Mouse (Mus musculus): ENCODE measurements around the gene Hist1h3e.

The Hist1h3e gene

DNA sequence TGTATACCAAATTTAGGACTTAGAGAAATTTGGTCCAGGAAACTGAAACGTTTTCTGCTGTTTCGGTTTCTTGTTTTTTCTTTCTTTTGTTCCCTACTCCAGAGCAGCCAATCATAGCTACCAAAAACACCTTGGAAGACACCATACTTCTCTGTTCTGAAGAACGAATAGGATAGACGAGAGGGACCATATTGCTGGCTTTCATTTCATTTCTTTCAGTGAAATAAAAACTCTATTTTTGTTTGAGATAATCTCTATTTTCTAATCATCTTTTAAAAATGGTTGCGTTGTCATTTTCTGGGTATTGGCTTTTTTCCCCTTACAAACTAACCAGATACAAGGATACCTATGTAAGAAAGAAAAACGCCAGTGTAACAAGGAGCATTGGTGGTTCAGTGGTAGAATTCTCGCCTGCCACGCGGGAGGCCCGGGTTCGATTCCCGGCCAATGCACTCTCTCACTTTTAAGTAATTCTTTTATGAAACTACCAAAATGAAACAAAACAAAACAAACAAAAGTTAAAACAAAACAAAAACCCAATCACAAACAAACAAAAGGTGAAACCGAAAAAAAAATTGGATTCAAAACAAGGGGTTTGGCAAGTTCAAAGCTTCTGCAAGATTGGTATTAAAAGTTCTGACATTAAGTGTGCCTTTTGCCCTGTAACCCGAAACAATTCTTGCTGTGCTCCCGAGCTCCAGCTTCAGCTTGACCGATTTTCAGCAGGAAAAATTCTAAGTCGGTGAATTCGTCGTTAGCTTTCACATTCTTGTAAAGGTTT, 45.2 kb downstream of the Hist1h3e start:
- DNase-seq: peak; percentile 78

DNA sequence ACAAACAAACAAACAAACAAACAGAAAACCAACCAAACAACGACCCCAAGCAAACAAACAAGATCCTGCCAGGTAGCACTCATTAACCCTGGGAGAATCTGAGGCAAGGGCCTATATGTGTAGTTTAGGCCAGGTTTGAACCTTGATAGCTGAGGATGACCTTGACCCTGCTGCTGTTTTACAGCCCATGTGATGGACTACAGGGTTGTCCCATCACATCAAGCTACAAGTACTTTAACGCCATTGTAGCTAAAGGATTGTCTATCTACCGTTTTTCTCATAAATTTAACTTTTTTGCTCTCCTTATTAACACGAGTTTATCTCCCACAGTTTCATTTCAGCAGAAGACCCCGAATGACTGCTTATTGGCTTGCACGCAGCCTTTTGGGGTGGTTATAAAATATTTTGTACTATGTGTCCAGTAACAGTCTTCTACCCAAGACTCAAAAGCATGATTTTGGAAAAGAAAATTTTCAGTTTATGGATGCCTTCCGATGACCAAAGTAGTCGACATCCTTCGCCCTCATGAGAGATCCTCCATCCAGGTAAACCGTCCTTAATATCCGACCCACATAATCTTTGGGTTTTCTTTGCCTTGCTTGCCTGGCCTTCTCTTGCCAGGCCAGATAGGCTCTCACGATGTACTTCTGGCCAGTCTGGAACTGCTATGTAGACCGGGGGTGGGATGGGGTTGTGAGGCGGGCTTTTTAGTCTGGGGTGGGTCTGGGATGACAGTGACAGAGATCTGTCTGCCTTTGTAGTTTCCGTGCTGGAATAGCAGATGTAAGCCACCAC, 46.1 kb downstream of the Hist1h3e start:
- no peak for DNase-seq

DNA sequence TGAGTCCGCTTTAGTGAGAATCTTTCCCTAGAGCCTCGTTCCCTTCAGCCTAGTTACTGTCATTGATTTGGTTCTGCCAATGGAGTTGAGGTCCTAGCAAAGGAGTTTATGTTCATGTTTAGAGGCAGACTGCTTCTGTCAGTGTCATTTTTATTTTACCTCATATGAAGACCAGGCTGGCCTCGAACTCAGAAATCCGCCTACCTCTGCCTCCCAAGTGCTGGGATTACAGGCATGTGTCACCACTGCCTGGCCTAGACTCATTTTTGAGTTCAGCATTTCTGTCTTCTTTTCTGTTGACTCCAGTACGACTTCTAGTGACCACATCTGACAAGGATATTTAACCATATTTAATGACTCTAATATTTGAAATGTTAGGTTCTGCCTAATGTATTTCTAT, 46.9 kb downstream of the Hist1h3e start:
- DNase-seq: peak; percentile 11

DNA sequence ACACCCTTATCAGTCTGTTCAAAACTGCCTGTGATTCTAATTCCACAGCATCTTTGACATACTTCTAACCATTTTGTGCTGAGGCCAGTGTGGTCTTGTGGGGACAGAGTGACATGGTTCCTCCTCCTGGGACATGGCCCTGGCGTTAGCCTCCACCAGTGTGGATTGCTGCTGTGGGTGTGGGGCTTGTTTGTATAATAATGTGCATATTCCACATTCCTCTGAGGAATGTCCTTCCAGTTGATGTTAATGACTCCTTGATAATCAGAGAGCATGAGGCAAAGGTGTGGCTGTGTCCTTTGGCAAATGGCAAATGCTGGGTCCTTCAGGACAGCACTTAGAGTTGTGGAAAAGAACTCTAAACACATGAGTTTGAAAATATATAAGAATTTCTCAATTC, 48.7 kb downstream of the Hist1h3e start:
- no peak for DNase-seq

All from embryo, embryonic 11 days (tissue).